Mouse (Mus musculus) MEL-GATA-1-ER (cell line): ENCODE measurements around the gene Vwc2l.
A peak's percentile ranks its signal among the peaks of the same experiment; 100 is the strongest.

Source experiments
- DNase-seq: peaks from one replicate; pipeline ENCODE4 v3.0.0-alpha.2; 2012; ENCODE audit warnings: low read depth; ENCODE audit errors: extremely low read depth

The Vwc2l gene

DNA sequence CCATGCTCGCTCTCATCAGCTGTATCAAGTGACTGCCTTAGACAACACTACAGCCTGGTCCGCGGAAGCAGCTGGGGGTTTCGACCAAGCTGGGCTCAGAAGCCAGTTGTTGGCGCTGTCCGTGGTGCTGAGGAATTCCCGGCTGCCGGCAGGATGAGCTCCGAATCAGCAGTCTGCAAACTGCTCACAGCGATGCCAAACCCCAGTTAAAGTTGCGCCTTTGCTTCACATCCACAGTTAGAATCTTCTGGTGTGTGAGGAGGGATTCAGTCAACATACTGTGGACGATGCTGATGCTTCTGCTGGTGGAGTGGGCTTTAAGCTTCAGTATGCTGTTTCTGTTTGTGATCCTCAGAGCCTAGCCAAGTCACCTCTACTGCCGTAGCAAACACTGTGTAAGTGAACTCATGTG is at the start of gene Vwc2l:
Gene Vwc2l (plus strand): TSS at position 61 of the 412 bp plus-strand sequence.
- no peak for DNase-seq

GRCm38 (mm10) chr1:70692529-70692928 is 33.0 kb upstream of the Vwc2l start:
- DNase-seq: no peak

- no peak for DNase-seq
These were observed 25.2 kb upstream of the Vwc2l start for GRCm38 (mm10) chr1:70700270-70700669.

DNA sequence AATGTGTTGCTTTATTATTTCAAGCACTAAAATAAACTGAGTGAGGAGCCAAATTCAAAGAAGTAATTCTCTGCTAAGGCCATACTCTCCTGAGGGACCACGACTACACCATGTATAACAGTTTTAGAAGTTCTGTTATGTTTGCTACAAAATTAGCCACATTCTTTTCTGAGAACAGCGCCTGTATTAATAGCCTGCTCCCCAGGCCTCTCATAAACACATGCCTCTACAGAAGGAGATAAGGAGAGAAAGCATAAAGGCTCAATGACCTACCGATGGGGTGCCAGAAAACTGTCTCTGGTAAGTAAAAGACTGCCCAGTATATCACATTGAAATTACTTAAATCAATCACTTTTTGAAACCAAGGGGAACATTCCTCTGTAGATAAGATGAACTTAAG is 21.6 kb upstream of the Vwc2l start:
- DNase-seq: no peak

DNA sequence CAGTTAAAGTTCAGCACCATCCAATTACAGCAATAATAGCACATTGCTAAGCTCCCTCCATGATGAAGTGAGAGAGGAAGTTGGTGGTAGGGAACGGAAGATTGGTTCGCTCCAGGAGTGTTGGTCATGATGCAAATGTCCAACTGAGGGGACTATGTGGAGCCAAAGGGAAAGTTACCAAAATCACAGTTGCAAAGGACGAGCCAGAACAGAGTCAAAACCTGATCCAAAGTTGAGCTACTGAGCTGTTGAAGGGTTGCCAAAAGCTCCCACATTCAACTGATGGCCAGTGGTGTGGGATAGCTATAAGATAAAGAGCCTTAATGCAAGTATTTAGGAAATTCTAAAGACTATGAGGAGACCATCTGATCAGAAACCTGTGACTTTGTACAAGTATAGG is 19.7 kb upstream of the Vwc2l start:
- no peak for DNase-seq

DNA sequence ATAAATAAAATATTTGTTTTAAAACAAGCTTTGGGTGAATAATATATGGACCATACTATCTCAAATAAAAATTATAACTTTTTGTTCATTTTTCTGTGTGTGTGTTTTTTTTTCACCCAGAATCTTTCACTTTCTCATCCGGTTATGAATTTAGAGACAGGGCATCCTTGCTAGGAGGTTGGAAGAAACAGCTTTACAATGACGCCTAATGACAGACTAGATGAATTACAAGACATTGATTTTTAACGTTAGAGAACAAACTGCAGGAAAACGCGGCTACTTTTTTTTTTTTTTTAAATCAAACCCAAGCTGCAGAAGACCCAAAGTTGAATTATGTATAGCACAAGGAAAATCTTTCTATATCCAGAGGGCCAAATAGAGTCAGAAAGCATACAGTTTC is 470 bp upstream of the Vwc2l start:
- DNase-seq: no peak

- no peak for DNase-seq
These were observed 61.6 kb downstream of the Vwc2l start for GRCm38 (mm10) chr1:70787146-70787545.

DNA sequence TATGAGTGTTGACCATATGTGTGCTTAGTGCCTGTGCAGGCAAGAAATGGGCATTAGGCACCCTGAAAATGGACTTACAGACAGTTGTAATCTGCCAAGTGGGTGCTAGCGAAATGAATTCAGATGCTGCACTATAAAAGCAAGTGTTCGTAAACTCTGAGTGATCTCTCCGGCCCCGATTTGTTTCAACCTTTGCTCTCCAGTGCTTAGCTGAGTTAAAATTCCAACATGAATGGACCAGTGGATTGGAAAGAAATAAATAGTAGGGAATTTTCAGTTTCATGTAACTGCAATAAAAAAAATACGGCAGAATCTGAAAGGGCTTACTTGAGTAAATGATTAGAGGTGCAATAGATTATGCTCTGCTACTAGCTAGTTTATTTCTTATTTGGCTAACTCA is 66.1 kb downstream of the Vwc2l start:
- DNase-seq: no peak

DNA sequence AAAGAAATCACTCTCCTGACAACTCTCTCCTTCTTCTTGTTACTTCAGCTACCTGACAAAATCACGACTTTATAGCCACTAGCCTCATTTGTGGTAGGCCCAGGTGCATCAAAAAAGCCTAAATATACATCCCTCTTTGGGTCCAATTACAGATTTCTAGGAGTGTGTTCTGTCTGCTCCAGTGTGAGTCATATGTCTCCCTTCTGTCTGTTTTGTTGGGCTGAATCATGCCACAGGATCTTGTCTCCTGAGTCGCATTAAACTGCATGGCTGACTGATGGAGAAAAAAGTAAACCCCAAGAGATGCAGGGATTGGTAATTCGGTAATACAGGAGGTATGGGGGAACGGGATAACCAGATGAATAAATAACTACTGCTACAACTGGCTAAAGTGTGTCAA is 69.6 kb downstream of the Vwc2l start:
- no peak for DNase-seq

- no peak for DNase-seq
These were observed 77.9 kb downstream of the Vwc2l start for GRCm38 (mm10) chr1:70803401-70803800.

DNA sequence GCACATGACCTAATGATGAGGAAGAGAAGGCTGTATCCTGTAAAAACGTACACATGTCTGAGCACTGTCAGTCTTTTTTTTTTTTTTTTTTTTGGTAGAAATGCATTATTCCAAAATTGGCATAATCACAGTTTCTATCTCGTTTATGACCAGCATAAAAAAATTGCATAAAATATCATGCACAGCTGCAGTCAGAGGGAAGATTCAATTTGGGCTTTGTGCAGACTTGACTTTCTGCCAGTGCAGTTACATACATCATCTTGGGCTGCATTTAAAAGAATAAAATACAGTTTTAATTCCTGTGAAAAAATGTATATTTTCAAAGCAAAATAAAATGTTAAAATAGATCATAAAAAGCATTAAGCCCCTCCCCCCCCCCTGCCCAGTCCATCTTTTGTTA is 97.6 kb downstream of the Vwc2l start:
- no peak for DNase-seq

DNA sequence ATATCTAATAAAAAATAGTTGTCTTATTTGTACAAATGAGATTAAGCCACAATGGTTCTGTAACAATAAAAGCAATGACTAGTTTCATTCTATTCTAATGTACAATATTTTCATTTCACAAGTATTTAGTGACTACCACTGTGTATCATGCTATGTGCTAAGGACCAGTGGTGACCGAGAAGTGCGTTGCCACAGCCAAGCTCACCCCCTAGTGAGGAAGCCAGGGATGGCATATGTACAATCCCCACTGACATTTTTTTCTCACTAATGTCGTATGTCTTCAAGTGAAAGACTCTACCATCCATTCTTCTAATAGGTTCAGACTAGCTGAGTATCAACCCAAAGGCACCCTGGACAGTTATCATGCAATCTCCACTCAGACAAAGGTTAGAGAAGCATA is 107.7 kb downstream of the Vwc2l start:
- DNase-seq: no peak

DNA sequence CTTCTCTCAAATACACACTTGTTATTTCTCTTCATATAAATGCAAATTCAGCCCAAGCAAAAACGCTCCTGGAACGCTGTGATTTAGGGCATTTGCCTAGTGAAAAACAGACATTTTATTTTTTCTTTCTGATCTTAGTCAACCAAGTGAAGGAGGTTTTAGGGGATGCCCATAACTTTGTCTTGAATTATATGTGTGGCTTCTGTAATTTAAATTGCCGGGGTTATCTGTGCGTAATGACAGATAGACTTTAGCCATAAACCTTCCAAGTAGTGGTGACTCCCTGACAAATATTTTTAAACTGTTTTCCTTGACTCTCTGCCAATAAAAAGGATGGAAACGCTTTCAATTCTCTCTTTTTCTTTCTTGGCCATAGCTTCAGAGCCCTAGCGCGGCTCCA is 116.7 kb downstream of the Vwc2l start:
- DNase-seq: no peak

DNA sequence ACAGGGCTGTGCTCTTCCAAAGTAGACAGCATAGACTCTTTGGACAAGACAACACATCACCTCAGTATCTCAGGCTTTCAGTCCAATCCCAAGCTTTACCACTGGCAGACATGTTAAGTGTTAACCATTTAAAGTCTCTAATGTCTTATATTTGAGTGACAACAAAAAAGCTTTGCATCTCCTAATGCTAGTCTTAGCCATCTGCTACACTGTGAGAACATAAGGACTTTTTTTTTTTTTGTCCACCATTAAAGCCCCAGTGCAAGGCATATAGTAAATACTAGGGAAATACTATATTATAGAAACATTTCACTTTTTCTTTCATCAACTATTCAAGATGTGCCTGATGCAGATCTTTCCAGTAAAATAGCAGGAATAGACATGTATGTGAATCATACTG is 119.8 kb downstream of the Vwc2l start:
- no peak for DNase-seq

- no peak for DNase-seq
These were observed 126.3 kb downstream of the Vwc2l start for GRCm38 (mm10) chr1:70851633-70852390.

GRCm38 (mm10) chr1:70853446-70853845 is 127.9 kb downstream of the Vwc2l start:
- no peak for DNase-seq

DNA sequence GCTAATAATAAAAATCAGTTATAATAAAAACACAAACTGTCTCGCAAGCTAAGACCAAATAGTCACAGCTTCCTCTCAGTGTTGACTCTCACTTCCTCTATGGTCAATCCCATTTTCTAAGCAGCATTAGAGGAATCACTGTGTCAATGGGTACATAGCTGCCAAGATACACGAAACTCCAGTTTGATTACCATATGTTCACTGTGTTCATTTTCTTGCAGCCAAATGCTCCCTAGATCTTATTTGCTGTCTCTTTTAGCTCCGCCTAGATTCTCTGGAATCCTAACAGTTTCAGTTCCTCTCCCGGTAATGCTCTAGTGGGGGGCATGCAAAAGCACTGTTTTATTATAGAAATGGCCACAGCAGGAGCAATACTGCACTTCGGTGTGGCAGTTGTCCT is 130.4 kb downstream of the Vwc2l start:
- no peak for DNase-seq

DNA sequence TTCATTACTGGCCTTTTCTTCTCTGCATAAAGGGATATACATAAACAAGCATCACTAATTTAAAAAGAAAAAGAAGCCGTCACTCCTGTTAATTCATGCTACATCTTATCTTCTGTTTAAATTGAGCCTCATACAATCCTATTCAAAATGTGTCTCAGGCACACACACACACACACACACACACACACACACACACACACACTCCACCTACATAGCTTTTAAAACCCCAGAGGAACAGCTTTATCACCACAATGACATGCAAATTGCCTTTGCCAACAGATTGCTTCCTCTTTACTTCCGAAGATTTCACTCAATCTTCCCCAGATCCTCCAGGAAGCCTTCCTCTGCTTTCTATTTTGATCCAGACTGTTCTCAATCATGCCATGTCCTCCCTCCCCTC is 136.2 kb downstream of the Vwc2l start:
- no peak for DNase-seq

GRCm38 (mm10) chr1:70866137-70866536 is 140.6 kb downstream of the Vwc2l start:
- peak; percentile 6 for DNase-seq

GRCm38 (mm10) chr1:70880496-70880895 is 155.0 kb downstream of the Vwc2l start:
- no peak for DNase-seq

GRCm38 (mm10) chr1:70881269-70881668 is 155.8 kb downstream of the Vwc2l start:
- no peak for DNase-seq

DNA sequence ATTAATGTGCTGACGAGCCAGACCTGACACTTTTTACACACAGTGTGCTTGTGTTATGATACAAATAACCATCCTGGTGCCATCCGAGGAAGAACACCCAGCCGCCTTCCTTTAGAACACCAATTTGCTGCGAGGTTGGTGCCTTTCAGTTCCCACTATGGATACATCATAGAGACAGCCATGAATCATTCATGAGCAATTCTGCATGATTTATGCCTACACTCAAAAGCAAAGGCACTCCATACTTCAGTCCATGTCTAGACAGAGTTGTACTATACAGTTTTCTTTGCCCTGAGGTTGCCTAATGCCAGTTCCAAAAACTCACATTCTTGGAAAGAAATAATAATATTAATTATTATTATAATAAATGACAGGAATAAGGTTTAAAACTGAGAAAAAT is 158.6 kb downstream of the Vwc2l start:
- DNase-seq: no peak

GRCm38 (mm10) chr1:70902311-70902710 is 176.8 kb downstream of the Vwc2l start:
- peak; percentile 87 for DNase-seq

GRCm38 (mm10) chr1:70907366-70907765 is 181.9 kb downstream of the Vwc2l start:
- no peak for DNase-seq
